Mouse (Mus musculus) lung, adult 2 months (tissue): ENCODE data around the gene Mif4gd.

ENCODE experiments used
- CTCF ChIP-seq: fragments of 200-500 bp; IDR thresholded peaks from 2 replicates; pipeline ENCODE4 v1.5.1; 2011; ENCODE audit warnings: mild to moderate bottlenecking, low read length, control low read depth; ENCODE audit not compliant: insufficient read depth
- POLR2A ChIP-seq: fragments of 200-500 bp; IDR thresholded peaks from 2 replicates; pipeline ENCODE4 v1.6.1; 2011; ENCODE audit warnings: low read depth, mild to moderate bottlenecking, control low read depth, low read length, borderline replicate concordance; ENCODE audit errors: extremely low read depth

GRCm38 (mm10) chr11:115646439-115646838, 33.7 kb upstream of the Mif4gd start:
- no peak for TF ChIP-seq CTCF
- no peak for TF ChIP-seq POLR2A
